Mouse (Mus musculus): ENCODE measurements around the gene Gtf2ird2. TPM values are rescaled to one million over a fixed set of nuclear protein-coding genes. Genes with fewer than 3 reads are reported as not detected.

Gene Gtf2ird2
- total RNA-seq (2021), result 10 to 100 TPM; 17.7 to 20.1 TPM
- long read RNA-seq, experiment 1, transcript Gtf2ird2-201 (16 exons, 3,482 nt), result major isoform, 8 of 21 reads
- long read RNA-seq, experiment 1, partial matches to known transcripts, result 4 of 21 reads
- long read RNA-seq, experiment 1, other reads (novel, unspliced or antisense), result 9 of 21 reads
- long read RNA-seq, experiment 2, transcript Gtf2ird2-201 (16 exons, 3,482 nt), result major isoform, 9 of 16 reads
- long read RNA-seq, experiment 2, partial matches to known transcripts, result 1 of 16 reads
- long read RNA-seq, experiment 2, other reads (novel, unspliced or antisense), result 6 of 16 reads

- TF ChIP-seq CTCF (IDR thresholded peaks at IDR 0.05), result no peak
- peak within 1 kb of the TSS; percentile 97 for H3K27ac ChIP-seq
- intact Hi-C loops (cut with DNase I), result no loop called here
- peak; percentile 99 for DNase-seq (ENCODE audit: extremely low spot score in 1 of 2, low spot score in 2 of 2)
- H3K4me3 ChIP-seq, result peak within 1 kb of the TSS; percentile 69
Observed at GRCm38 (mm10) chr5:134183880-134184808, at the start of gene Gtf2ird2. TSS of gene Gtf2ird2 (plus strand) at chr5:134184019.

GRCm38 (mm10) chr5:134136022-134136421, 47.8 kb upstream of the Gtf2ird2 start:
- H3K4me3 ChIP-seq, result no peak overlapping the region
- intact Hi-C loops (cut with DNase I), result no loop called here
- TF ChIP-seq CTCF (IDR thresholded peaks at IDR 0.05), result no peak
- no peak overlapping the region for H3K27ac ChIP-seq
- no peak for DNase-seq (ENCODE audit: extremely low spot score in 1 of 2, low spot score in 2 of 2)

- H3K4me3 ChIP-seq, result no peak overlapping the region
- no peak for DNase-seq (ENCODE audit: extremely low spot score in 1 of 2, low spot score in 2 of 2)
- H3K27ac ChIP-seq, result no peak overlapping the region
- intact Hi-C loops (cut with DNase I), result no loop called here
- no peak for TF ChIP-seq CTCF (IDR thresholded peaks at IDR 0.05)
Observed at GRCm38 (mm10) chr5:134137933-134138332, 45.9 kb upstream of the Gtf2ird2 start.

- DNase-seq (ENCODE audit: extremely low spot score in 1 of 2, low spot score in 2 of 2), result no peak
- intact Hi-C loops (cut with DNase I), result no loop called here
- H3K4me3 ChIP-seq, result no peak overlapping the region
- TF ChIP-seq CTCF (IDR thresholded peaks at IDR 0.05), result peak; percentile 20
- H3K27ac ChIP-seq, result no peak overlapping the region
Observed at GRCm38 (mm10) chr5:134139429-134139828, 44.4 kb upstream of the Gtf2ird2 start.

GRCm38 (mm10) chr5:134141236-134141635, 42.6 kb upstream of the Gtf2ird2 start:
- no peak overlapping the region for H3K4me3 ChIP-seq
- no peak overlapping the region for H3K27ac ChIP-seq
- intact Hi-C loops (cut with DNase I), result no loop called here
- TF ChIP-seq CTCF (IDR thresholded peaks at IDR 0.05), result no peak
- DNase-seq (ENCODE audit: extremely low spot score in 1 of 2, low spot score in 2 of 2), result no peak

- Histone ChIP-seq H3K27ac (no peak overlapping the region), H3K4me3 (no peak overlapping the region)
- TF ChIP-seq CTCF (IDR thresholded peaks at IDR 0.05), result no peak
- DNase-seq (ENCODE audit: extremely low spot score in 1 of 2, low spot score in 2 of 2), result no peak
- intact Hi-C loops (cut with DNase I), result no loop called here
Observed at GRCm38 (mm10) chr5:134142381-134142780, 41.4 kb upstream of the Gtf2ird2 start.

GRCm38 (mm10) chr5:134144986-134145385, 38.8 kb upstream of the Gtf2ird2 start:
- Histone ChIP-seq H3K27ac (no peak overlapping the region), H3K4me3 (no peak overlapping the region)
- DNase-seq (ENCODE audit: extremely low spot score in 1 of 2, low spot score in 2 of 2), result no peak
- TF ChIP-seq CTCF (IDR thresholded peaks at IDR 0.05), result no peak; the same call in 1 of the 2 replicates
- intact Hi-C loops (cut with DNase I), result no loop called here

- TF ChIP-seq CTCF (IDR thresholded peaks at IDR 0.05), result no peak
- Histone ChIP-seq H3K4me3 (no peak overlapping the region), H3K27ac (no peak overlapping the region)
- intact Hi-C loops (cut with DNase I), result no loop called here
- DNase-seq (ENCODE audit: extremely low spot score in 1 of 2, low spot score in 2 of 2), result no peak
Observed at GRCm38 (mm10) chr5:134147194-134147753, 36.5 kb upstream of the Gtf2ird2 start.

- no peak for DNase-seq (ENCODE audit: extremely low spot score in 1 of 2, low spot score in 2 of 2)
- intact Hi-C loops (cut with DNase I), result no loop called here
- Histone ChIP-seq H3K4me3 (no peak overlapping the region), H3K27ac (no peak overlapping the region)
- no peak for TF ChIP-seq CTCF (IDR thresholded peaks at IDR 0.05)
Observed at GRCm38 (mm10) chr5:134148153-134148552, 35.7 kb upstream of the Gtf2ird2 start.

- Histone ChIP-seq H3K4me3 (no peak overlapping the region), H3K27ac (no peak overlapping the region)
- intact Hi-C loops (cut with DNase I), result no loop called here
- TF ChIP-seq CTCF (IDR thresholded peaks at IDR 0.05), result no peak
- no peak for DNase-seq (ENCODE audit: extremely low spot score in 1 of 2, low spot score in 2 of 2)
Observed at GRCm38 (mm10) chr5:134151895-134152294, 31.9 kb upstream of the Gtf2ird2 start.

GRCm38 (mm10) chr5:134155916-134156466, 27.8 kb upstream of the Gtf2ird2 start:
- intact Hi-C loops (cut with DNase I), result no loop called here
- H3K4me3 ChIP-seq, result no peak overlapping the region

GRCm38 (mm10) chr5:134164688-134165087, 19.1 kb upstream of the Gtf2ird2 start:
- Histone ChIP-seq H3K4me3 (no peak overlapping the region), H3K27ac (no peak overlapping the region)
- TF ChIP-seq CTCF (IDR thresholded peaks at IDR 0.05), result no peak
- DNase-seq (ENCODE audit: extremely low spot score in 1 of 2, low spot score in 2 of 2), result no peak
- intact Hi-C loops (cut with DNase I), result no loop called here

More at GRCm38 (mm10) chr5:134155916-134156466, 27.8 kb upstream of the Gtf2ird2 start:
- H3K27ac ChIP-seq, result no peak overlapping the region
- no peak for DNase-seq (ENCODE audit: extremely low spot score in 1 of 2, low spot score in 2 of 2)
- no peak for TF ChIP-seq CTCF (IDR thresholded peaks at IDR 0.05)
